Mouse (Mus musculus): Measurements from ENCODE around the gene Hopx.

- TF ChIP-seq EP300 (IDR thresholded peaks at IDR 0.05): no peak
- no peak for TF ChIP-seq CTCF (IDR thresholded peaks at IDR 0.05)
Measured at GRCm38 (mm10) chr5:77133960-77134359, 19.0 kb upstream of the Hopx start.
